Mouse (Mus musculus) thymus, postnatal 0 days (tissue): ENCODE data around the gene N4bp3. TPM values are rescaled to one million over a fixed set of nuclear protein-coding genes. Genes with fewer than 3 reads are reported as not detected.

ENCODE experiments used
- DNase-seq: peaks from one replicate; pipeline ENCODE4 v3.0.0-alpha.2; 2015; ENCODE audit warnings: low spot score
- polyA plus RNA-seq: library from polyadenylated mRNA; unstranded; fragments of >200 nt; fragmentation: Nextera tagmentation; extraction: Ambion mirVana; gene quantifications from 2 replicates; pipeline ENCODE4 v1.2.1, GENCODE M21; 2015

Gene N4bp3
- polyA plus RNA-seq, 1 experiment from 2014 or later = 26.5 TPM

DNA sequence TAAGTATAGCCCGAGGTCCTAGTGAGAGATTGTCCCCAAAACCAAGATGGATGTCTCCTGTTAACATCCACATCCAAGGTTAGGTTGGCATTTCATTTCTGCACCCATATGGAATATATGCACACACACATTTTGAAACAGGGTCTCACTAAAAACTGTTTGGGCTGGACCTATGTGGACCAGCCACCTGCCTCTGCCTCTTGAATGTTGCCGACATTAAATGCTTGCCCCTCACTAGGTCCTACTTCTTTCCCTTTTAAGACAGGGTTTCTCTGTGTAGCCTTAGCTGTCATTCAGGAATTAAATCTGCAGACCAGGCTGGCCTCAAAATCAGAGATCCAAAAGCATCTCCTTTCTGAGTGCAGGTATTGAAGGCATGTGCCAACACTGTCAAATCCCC is 53.1 kb downstream of the N4bp3 start:
- DNase-seq = no peak

GRCm38 (mm10) chr11:51595459-51596083 is 55.1 kb downstream of the N4bp3 start:
- no peak for DNase-seq

DNA sequence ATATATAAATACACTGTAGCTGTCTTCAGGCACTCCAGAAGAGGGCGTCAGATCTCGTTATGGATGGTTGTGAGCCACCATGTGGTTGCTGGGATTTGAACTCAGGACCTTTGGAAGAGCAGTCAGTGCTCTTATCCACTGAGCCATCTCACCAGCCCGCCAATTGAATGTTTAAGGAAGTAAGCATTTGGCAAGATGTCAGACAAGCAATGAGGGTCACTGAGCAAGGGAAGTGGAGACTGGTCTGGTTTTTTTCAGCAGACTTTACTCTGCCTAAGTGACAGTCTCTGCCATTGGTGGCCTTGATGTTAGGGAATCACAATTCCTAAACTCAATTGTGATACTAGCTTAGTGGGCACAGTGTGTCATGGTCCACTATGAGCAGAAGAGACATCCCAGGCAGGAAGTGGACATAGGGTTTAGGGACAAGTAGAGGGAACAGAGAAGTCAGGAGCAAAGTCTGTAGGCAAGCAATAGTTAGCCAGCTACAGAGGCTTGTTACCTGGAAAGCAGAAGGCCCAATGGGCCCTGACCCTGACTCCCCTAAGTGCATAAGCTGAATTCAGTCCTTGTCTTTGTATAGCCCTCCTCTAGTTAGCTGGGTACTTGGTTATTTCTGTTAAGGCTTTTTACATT is 55.8 kb downstream of the N4bp3 start:
- no peak for DNase-seq

DNA sequence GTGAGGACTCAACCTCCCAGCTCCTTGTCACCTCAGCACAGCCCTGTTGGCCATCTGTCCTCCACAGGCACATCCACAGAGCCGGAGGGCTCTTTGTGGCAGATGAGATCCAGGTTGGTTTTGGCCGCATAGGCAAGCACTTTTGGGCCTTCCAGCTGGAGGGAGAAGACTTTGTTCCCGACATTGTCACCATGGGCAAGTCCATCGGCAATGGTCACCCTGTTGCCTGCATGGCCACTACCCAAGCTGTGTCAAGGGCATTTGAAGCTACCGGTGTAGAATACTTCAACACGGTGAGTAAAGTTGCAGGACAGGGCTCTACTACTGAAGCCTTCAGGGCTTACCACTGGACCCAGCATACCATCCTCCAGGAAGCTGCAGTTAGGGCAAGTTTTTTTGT is 56.8 kb downstream of the N4bp3 start:
- no peak for DNase-seq

- DNase-seq = no peak
Observed at GRCm38 (mm10) chr11:51593368-51593767, 57.3 kb downstream of the N4bp3 start.

Other genes starting within 250 kb of the N4bp3 start
- 13.0 and 15.0 TPM in 2 replicates for gene Phykpl, start 66.1 kb downstream of the N4bp3 start, polyA plus RNA-seq
- 505 and 542 TPM in 2 replicates for gene Hnrnpab, start 44.0 kb downstream of the N4bp3 start, polyA plus RNA-seq
- 196 and 207 TPM in 2 replicates for gene Nhp2, start 31.1 kb downstream of the N4bp3 start, polyA plus RNA-seq
- 62.4 and 66.1 TPM in 2 replicates for gene Rmnd5b, start 14.9 kb downstream of the N4bp3 start, polyA plus RNA-seq
- gene D930048N14Rik, start 112 bp upstream of the N4bp3 start, polyA plus RNA-seq = 1.8 TPM in 2 replicates
- 77.3 and 85.7 TPM in 2 replicates for gene 0610009B22Rik, start 38.0 kb upstream of the N4bp3 start, polyA plus RNA-seq
- gene Sec24a, start 112.8 kb upstream of the N4bp3 start, polyA plus RNA-seq = 5.8 and 7.0 TPM in 2 replicates
- gene Sar1b, start 112.8 kb upstream of the N4bp3 start, polyA plus RNA-seq = 128 and 132 TPM in 2 replicates
- gene Jade2, start 206.8 kb upstream of the N4bp3 start, polyA plus RNA-seq = 6.8 TPM in 2 replicates